Mouse (Mus musculus) embryonic fibroblast, embryonic 13.5 days (primary cell): ENCODE measurements around the gene Myl6. TPM values are rescaled to one million over a fixed set of nuclear protein-coding genes. Genes with fewer than 3 reads are reported as not detected.
"Not testable (repeated sequence)": the region's sequence is repeated elsewhere in the genome, so short reads cannot be mapped to it uniquely, and the experiment has no call there.

Experiments
- H3K27ac ChIP-seq: 2 replicates; pipeline ENCODE4 v1.5.1; 2012; ENCODE audit warnings: low read length, control low read depth, inconsistent platforms; ENCODE audit not compliant: insufficient read depth
- H3K4me1 ChIP-seq: 2 replicates; pipeline ENCODE4 v1.6.1; 2011; ENCODE audit warnings: low read length; ENCODE audit not compliant: control insufficient read depth, insufficient read depth
- H3K4me3 ChIP-seq: 2 replicates; pipeline ENCODE4 v1.5.1; 2011; ENCODE audit warnings: mild to moderate bottlenecking, control low read depth, low read length; ENCODE audit not compliant: insufficient read depth
- CTCF ChIP-seq: IDR thresholded peaks from 2 replicates; pipeline ENCODE4 v1.5.1; 2011; ENCODE audit warnings: mild to moderate bottlenecking, control low read depth, low read length, moderate library complexity, borderline replicate concordance; ENCODE audit not compliant: insufficient read depth
- POLR2A ChIP-seq: IDR thresholded peaks from 2 replicates; pipeline ENCODE4 v1.6.1; 2011; ENCODE audit warnings: low read depth, mild to moderate bottlenecking, control low read depth, low read length, moderate library complexity
- polyA plus RNA-seq: library from polyadenylated mRNA; stranded (reverse); fragments of >200 nt; gene quantifications from 2 replicates; pipeline ENCODE4 v1.2.4, GENCODE M21; 2011; ENCODE audit warnings: low read depth; ENCODE audit not compliant: missing spikeins, insufficient read length

Myl6 gene
- polyA plus RNA-seq, 1 experiment: 2,243 TPM

- no peak overlapping the region for H3K4me3 ChIP-seq
- no peaks in the 10 kb centered on the region for H3K4me1 ChIP-seq
- TF ChIP-seq POLR2A: no peak
- TF ChIP-seq CTCF: no peak
- no peak overlapping the region for H3K27ac ChIP-seq
These were observed 16.4 kb upstream of the Myl6 start for GRCm38 (mm10) chr10:128510301-128510700.

- Histone ChIP-seq H3K4me3 (no peak overlapping the region), H3K4me1 (no peaks in the 10 kb centered on the region; the same call in 1 of the 2 replicates), H3K27ac (no peak overlapping the region)
- no peak for TF ChIP-seq CTCF
- no peak for TF ChIP-seq POLR2A
These were observed 15.9 kb upstream of the Myl6 start for GRCm38 (mm10) chr10:128509831-128510230.

- Histone ChIP-seq H3K4me3 (no peak overlapping the region), H3K27ac (no peak overlapping the region), H3K4me1 (no peaks in the 10 kb centered on the region; the same call in 1 of the 2 replicates)
- TF ChIP-seq POLR2A: no peak
- TF ChIP-seq CTCF: no peak
These were observed 15.3 kb upstream of the Myl6 start for GRCm38 (mm10) chr10:128509203-128509602.

- Histone ChIP-seq H3K27ac (no peak overlapping the region), H3K4me1 (no peaks in the 10 kb centered on the region; the same call in 1 of the 2 replicates), H3K4me3 (no peak overlapping the region)
- TF ChIP-seq CTCF (no peak), POLR2A (no peak)
These were observed 14.3 kb upstream of the Myl6 start for GRCm38 (mm10) chr10:128508260-128508659.

GRCm38 (mm10) chr10:128505974-128506373 lies 12.0 kb upstream of the Myl6 start:
- Histone ChIP-seq H3K4me3 (no peak overlapping the region), H3K27ac (no peak overlapping the region), H3K4me1 (peaks cover 2% of the 10 kb centered on the region; the same call in 1 of the 2 replicates)
- TF ChIP-seq CTCF (no peak), POLR2A (no peak)

GRCm38 (mm10) chr10:128505371-128505667 lies 11.4 kb upstream of the Myl6 start:
- not testable (repeated sequence) for H3K4me3 ChIP-seq, H3K4me1 ChIP-seq, H3K27ac ChIP-seq

GRCm38 (mm10) chr10:128504641-128505370 lies 10.9 kb upstream of the Myl6 start:
- peaks cover 2% of the 10 kb centered on the region; the same call in 1 of the 2 replicates for H3K4me1 ChIP-seq
- TF ChIP-seq POLR2A: no peak
- no peak overlapping the region for H3K4me3 ChIP-seq
- no peak overlapping the region for H3K27ac ChIP-seq

GRCm38 (mm10) chr10:128504012-128504411 lies 10.1 kb upstream of the Myl6 start:
- TF ChIP-seq POLR2A (no peak), CTCF (no peak)
- Histone ChIP-seq H3K27ac (no peak overlapping the region), H3K4me1 (peaks cover 2% of the 10 kb centered on the region; the same call in 1 of the 2 replicates), H3K4me3 (no peak overlapping the region)

- TF ChIP-seq POLR2A: no peak
- TF ChIP-seq CTCF: no peak
- Histone ChIP-seq H3K4me3 (no peak overlapping the region), H3K4me1 (peaks cover 2% of the 10 kb centered on the region; the same call in 1 of the 2 replicates), H3K27ac (no peak overlapping the region)
These were observed 9.6 kb upstream of the Myl6 start for GRCm38 (mm10) chr10:128503532-128503931.

GRCm38 (mm10) chr10:128502341-128502740 lies 8.4 kb upstream of the Myl6 start:
- Histone ChIP-seq H3K4me1 (peaks cover 2% of the 10 kb centered on the region; the same call in 1 of the 2 replicates), H3K4me3 (no peak overlapping the region), H3K27ac (no peak overlapping the region)
- TF ChIP-seq POLR2A (no peak), CTCF (no peak)
